Mouse (Mus musculus) embryonic fibroblast, embryonic 13.5 days (primary cell): ENCODE measurements around the gene Bid.

Source experiments
- CTCF ChIP-seq: IDR thresholded peaks from 2 replicates; pipeline ENCODE4 v1.5.1; 2011; ENCODE audit warnings: mild to moderate bottlenecking, control low read depth, low read length, moderate library complexity, borderline replicate concordance; ENCODE audit not compliant: insufficient read depth
- POLR2A ChIP-seq: IDR thresholded peaks from 2 replicates; pipeline ENCODE4 v1.6.1; 2011; ENCODE audit warnings: low read depth, mild to moderate bottlenecking, control low read depth, low read length, moderate library complexity

GRCm38 (mm10) chr6:120901776-120902645 is 14.6 kb downstream of the Bid start:
- TF ChIP-seq CTCF: no peak
- no peak for TF ChIP-seq POLR2A
